Mouse (Mus musculus): ENCODE results near the gene Dnah12. TPM values are rescaled to one million over a fixed set of nuclear protein-coding genes. Genes with fewer than 3 reads are reported as not detected.

Dnah12 gene
- polyA plus RNA-seq, 1 experiment from 2014 or later, result 0.07 TPM

- no peak overlapping the region for H3K27ac ChIP-seq (ENCODE audit: low read depth, low read length)
- WGBS, result 49% methylated on average over 4 of the region's 4 CpGs
- H3K4me3 ChIP-seq (ENCODE audit: low read depth, low read length), result no peak overlapping the region
- no peak overlapping the region for H3K4me2 ChIP-seq
- H3K4me1 ChIP-seq (replicated peaks; ENCODE audit: control insufficient read depth, insufficient read depth, low read length), result no peaks in the 10 kb centered on the region
- no peaks in the 10 kb centered on the region for H3K27me3 ChIP-seq (replicated peaks; ENCODE audit: control insufficient read depth, insufficient read depth, low read length)
- ATAC-seq (replicated peaks; ENCODE audit: low FRiP score), result no peak
- H3K36me3 ChIP-seq (ENCODE audit: control insufficient read depth, insufficient read depth, low read length), result no peaks in the 10 kb centered on the region
- peaks cover 3% of the 10 kb centered on the region; the same call in 1 of the 2 replicates for H3K9me3 ChIP-seq (ENCODE audit: control insufficient read depth, low read length)
- DNase-seq (ENCODE audit: low spot score), result no peak
- no peak overlapping the region for H3K9ac ChIP-seq (ENCODE audit: low read depth, low read length)
Measured at GRCm38 (mm10) chr14:26768195-26768594, 75.1 kb downstream of the Dnah12 start.

- no peaks in the 10 kb centered on the region for H3K27me3 ChIP-seq (replicated peaks; ENCODE audit: control insufficient read depth, insufficient read depth, low read length)
- H3K4me2 ChIP-seq, result no peak overlapping the region
- H3K27ac ChIP-seq (ENCODE audit: low read depth, low read length), result no peak overlapping the region
- H3K4me3 ChIP-seq (ENCODE audit: low read depth, low read length), result no peak overlapping the region
- H3K9me3 ChIP-seq (ENCODE audit: control insufficient read depth, low read length), result no peaks in the 10 kb centered on the region
- no peaks in the 10 kb centered on the region for H3K4me1 ChIP-seq (replicated peaks; ENCODE audit: control insufficient read depth, insufficient read depth, low read length)
- no peak for DNase-seq (ENCODE audit: low spot score)
- no peak overlapping the region for H3K9ac ChIP-seq (ENCODE audit: low read depth, low read length)
- no peaks in the 10 kb centered on the region for H3K36me3 ChIP-seq (ENCODE audit: control insufficient read depth, insufficient read depth, low read length)
- ATAC-seq (replicated peaks; ENCODE audit: low FRiP score), result no peak
- 78% methylated on average over 4 of the region's 4 CpGs for WGBS
Measured at GRCm38 (mm10) chr14:26773536-26773935, 80.5 kb downstream of the Dnah12 start.

- no peaks in the 10 kb centered on the region for H3K36me3 ChIP-seq (ENCODE audit: control insufficient read depth, insufficient read depth, low read length)
- no peaks in the 10 kb centered on the region for H3K27me3 ChIP-seq (replicated peaks; ENCODE audit: control insufficient read depth, insufficient read depth, low read length)
- DNase-seq (ENCODE audit: low spot score) (no peak), ATAC-seq (replicated peaks; ENCODE audit: low FRiP score) (no peak)
- no peak overlapping the region for H3K9ac ChIP-seq (ENCODE audit: low read depth, low read length)
- H3K4me3 ChIP-seq (ENCODE audit: low read depth, low read length), result no peak overlapping the region
- H3K27ac ChIP-seq (ENCODE audit: low read depth, low read length), result no peak overlapping the region
- no peak overlapping the region for H3K4me2 ChIP-seq
- H3K9me3 ChIP-seq (ENCODE audit: control insufficient read depth, low read length), result no peaks in the 10 kb centered on the region
- H3K4me1 ChIP-seq (replicated peaks; ENCODE audit: control insufficient read depth, insufficient read depth, low read length), result no peaks in the 10 kb centered on the region
- 31% methylated on average over 4 of the region's 4 CpGs for WGBS
Measured at GRCm38 (mm10) chr14:26783731-26784130, 90.7 kb downstream of the Dnah12 start.

GRCm38 (mm10) chr14:26785695-26786094 is 92.6 kb downstream of the Dnah12 start:
- ATAC-seq (replicated peaks; ENCODE audit: low FRiP score) (no peak), DNase-seq (ENCODE audit: low spot score) (no peak)
- Histone ChIP-seq H3K27me3 (replicated peaks; ENCODE audit: control insufficient read depth, insufficient read depth, low read length) (no peaks in the 10 kb centered on the region), H3K4me2 (no peak overlapping the region), H3K36me3 (ENCODE audit: control insufficient read depth, insufficient read depth, low read length) (no peaks in the 10 kb centered on the region), H3K9ac (ENCODE audit: low read depth, low read length) (no peak overlapping the region), H3K4me1 (replicated peaks; ENCODE audit: control insufficient read depth, insufficient read depth, low read length) (no peaks in the 10 kb centered on the region), H3K9me3 (ENCODE audit: control insufficient read depth, low read length) (no peaks in the 10 kb centered on the region), H3K27ac (ENCODE audit: low read depth, low read length) (no peak overlapping the region), H3K4me3 (ENCODE audit: low read depth, low read length) (no peak overlapping the region)
- WGBS, result 57% methylated on average over 4 of the region's 4 CpGs

GRCm38 (mm10) chr14:26794431-26794830 is 101.4 kb downstream of the Dnah12 start:
- no peak for ATAC-seq (replicated peaks; ENCODE audit: low FRiP score)
- Histone ChIP-seq H3K4me3 (ENCODE audit: low read depth, low read length) (no peak overlapping the region), H3K36me3 (ENCODE audit: control insufficient read depth, insufficient read depth, low read length) (no peaks in the 10 kb centered on the region), H3K4me2 (no peak overlapping the region), H3K27me3 (replicated peaks; ENCODE audit: control insufficient read depth, insufficient read depth, low read length) (no peaks in the 10 kb centered on the region), H3K9ac (ENCODE audit: low read depth, low read length) (no peak overlapping the region), H3K4me1 (replicated peaks; ENCODE audit: control insufficient read depth, insufficient read depth, low read length) (no peaks in the 10 kb centered on the region; the same call in 1 of the 2 replicates), H3K9me3 (ENCODE audit: control insufficient read depth, low read length) (no peaks in the 10 kb centered on the region), H3K27ac (ENCODE audit: low read depth, low read length) (no peak overlapping the region)
- WGBS, result 87% methylated on average over 2 of the region's 2 CpGs
- no peak for DNase-seq (ENCODE audit: low spot score)

- H3K4me3 ChIP-seq (ENCODE audit: low read depth, low read length), result no peak overlapping the region
- no peak overlapping the region for H3K4me2 ChIP-seq
- 45% methylated on average over 3 of the region's 3 CpGs for WGBS
- DNase-seq (ENCODE audit: low spot score), result no peak
- H3K36me3 ChIP-seq (ENCODE audit: control insufficient read depth, insufficient read depth, low read length), result no peaks in the 10 kb centered on the region
- H3K9ac ChIP-seq (ENCODE audit: low read depth, low read length), result no peak overlapping the region
- H3K9me3 ChIP-seq (ENCODE audit: control insufficient read depth, low read length), result no peaks in the 10 kb centered on the region
- H3K4me1 ChIP-seq (replicated peaks; ENCODE audit: control insufficient read depth, insufficient read depth, low read length), result no peaks in the 10 kb centered on the region; the same call in 1 of the 2 replicates
- no peaks in the 10 kb centered on the region for H3K27me3 ChIP-seq (replicated peaks; ENCODE audit: control insufficient read depth, insufficient read depth, low read length)
- no peak for ATAC-seq (replicated peaks; ENCODE audit: low FRiP score)
- no peak overlapping the region for H3K27ac ChIP-seq (ENCODE audit: low read depth, low read length)
Measured at GRCm38 (mm10) chr14:26798330-26798729, 105.3 kb downstream of the Dnah12 start.

GRCm38 (mm10) chr14:26799286-26799685 is 106.2 kb downstream of the Dnah12 start:
- Histone ChIP-seq H3K4me3 (ENCODE audit: low read depth, low read length) (no peak overlapping the region), H3K9me3 (ENCODE audit: control insufficient read depth, low read length) (no peaks in the 10 kb centered on the region), H3K4me1 (replicated peaks; ENCODE audit: control insufficient read depth, insufficient read depth, low read length) (no peaks in the 10 kb centered on the region; the same call in 1 of the 2 replicates), H3K4me2 (no peak overlapping the region), H3K27me3 (replicated peaks; ENCODE audit: control insufficient read depth, insufficient read depth, low read length) (no peaks in the 10 kb centered on the region), H3K27ac (ENCODE audit: low read depth, low read length) (no peak overlapping the region), H3K9ac (ENCODE audit: low read depth, low read length) (no peak overlapping the region), H3K36me3 (ENCODE audit: control insufficient read depth, insufficient read depth, low read length) (no peaks in the 10 kb centered on the region)
- 67% methylated on average over 3 of the region's 3 CpGs for WGBS
- no peak for DNase-seq (ENCODE audit: low spot score)
- ATAC-seq (replicated peaks; ENCODE audit: low FRiP score), result no peak

- H3K9ac ChIP-seq (ENCODE audit: low read depth, low read length), result no peak overlapping the region
- no peaks in the 10 kb centered on the region for H3K36me3 ChIP-seq (ENCODE audit: control insufficient read depth, insufficient read depth, low read length)
- H3K4me3 ChIP-seq (ENCODE audit: low read depth, low read length), result no peak overlapping the region
- H3K4me2 ChIP-seq, result no peak overlapping the region
- DNase-seq (ENCODE audit: low spot score) (no peak), ATAC-seq (replicated peaks; ENCODE audit: low FRiP score) (no peak)
- no peaks in the 10 kb centered on the region for H3K27me3 ChIP-seq (replicated peaks; ENCODE audit: control insufficient read depth, insufficient read depth, low read length)
- no peaks in the 10 kb centered on the region for H3K4me1 ChIP-seq (replicated peaks; ENCODE audit: control insufficient read depth, insufficient read depth, low read length)
- WGBS, result 68% methylated on average over 7 of the region's 7 CpGs
- no peaks in the 10 kb centered on the region for H3K9me3 ChIP-seq (ENCODE audit: control insufficient read depth, low read length)
- no peak overlapping the region for H3K27ac ChIP-seq (ENCODE audit: low read depth, low read length)
Measured at GRCm38 (mm10) chr14:26805500-26805899, 112.4 kb downstream of the Dnah12 start.

GRCm38 (mm10) chr14:26812734-26813133 is 119.7 kb downstream of the Dnah12 start:
- Histone ChIP-seq H3K9ac (ENCODE audit: low read depth, low read length) (no peak overlapping the region), H3K27me3 (replicated peaks; ENCODE audit: control insufficient read depth, insufficient read depth, low read length) (no peaks in the 10 kb centered on the region), H3K4me1 (replicated peaks; ENCODE audit: control insufficient read depth, insufficient read depth, low read length) (no peaks in the 10 kb centered on the region), H3K9me3 (ENCODE audit: control insufficient read depth, low read length) (no peaks in the 10 kb centered on the region), H3K4me3 (ENCODE audit: low read depth, low read length) (no peak overlapping the region), H3K4me2 (no peak overlapping the region), H3K27ac (ENCODE audit: low read depth, low read length) (no peak overlapping the region), H3K36me3 (ENCODE audit: control insufficient read depth, insufficient read depth, low read length) (no peaks in the 10 kb centered on the region)
- no peak for ATAC-seq (replicated peaks; ENCODE audit: low FRiP score)
- whole genome bisulfite sequencing, result 86% methylated on average over 11 of the region's 11 CpGs
- no peak for DNase-seq (ENCODE audit: low spot score)

Data from liver, embryonic 11.5 days (tissue).